Mouse (Mus musculus): Measurements from ENCODE around the gene Sync.

GRCm38 (mm10) chr4:129341888-129342287 lies 54.5 kb downstream of the Sync start:
- TF ChIP-seq CHD2 (IDR thresholded peaks at IDR 0.05; ENCODE audit: low read depth, low read length) (no peak), HCFC1 (IDR thresholded peaks at IDR 0.05; ENCODE audit: borderline replicate concordance, insufficient read depth, low read length) (no peak), ZC3H11A (IDR thresholded peaks at IDR 0.05; ENCODE audit: borderline replicate concordance, low read depth, low read length) (no peak)
